Mouse (Mus musculus): Measurements from ENCODE around the gene Fam19a2.

The Fam19a2 gene

GRCm38 (mm10) chr10:123424482-123424881 is 160.7 kb downstream of the Fam19a2 start:
- no peak for DNase-seq (ENCODE audit: low read depth, low spot score)
- H3K27me3 ChIP-seq (ENCODE audit: control insufficient read depth, insufficient read depth, low read length, poor library complexity, severe bottlenecking): no peaks in the 10 kb centered on the region
- H3K36me3 ChIP-seq (ENCODE audit: control insufficient read depth, insufficient read depth, low read length, poor library complexity, severe bottlenecking): no peaks in the 10 kb centered on the region

GRCm38 (mm10) chr10:123426527-123427363 is 162.9 kb downstream of the Fam19a2 start:
- DNase-seq (ENCODE audit: low read depth, low spot score): no peak
- H3K27me3 ChIP-seq (ENCODE audit: control insufficient read depth, insufficient read depth, low read length, poor library complexity, severe bottlenecking): no peaks in the 10 kb centered on the region
- no peaks in the 10 kb centered on the region for H3K36me3 ChIP-seq (ENCODE audit: control insufficient read depth, insufficient read depth, low read length, poor library complexity, severe bottlenecking)

DNA sequence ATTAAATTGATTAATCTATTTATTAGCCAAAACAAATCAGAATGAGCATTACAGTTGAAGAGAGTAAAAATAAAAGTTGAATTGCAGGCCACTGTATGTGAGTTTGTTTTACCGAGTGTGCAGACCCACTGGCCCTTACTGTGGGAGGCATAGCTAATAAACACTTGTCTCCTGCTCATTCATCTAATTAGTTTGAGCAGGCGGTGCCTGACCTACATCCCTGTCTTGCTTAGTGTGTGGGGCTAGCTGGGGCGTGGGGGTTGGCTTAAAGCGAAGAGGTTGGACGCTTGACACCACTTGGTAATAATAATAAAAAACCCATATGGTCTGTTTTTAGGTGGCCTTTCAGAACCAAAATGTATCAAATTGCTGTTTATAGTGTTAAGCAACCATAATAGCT is 167.8 kb downstream of the Fam19a2 start:
- Histone ChIP-seq H3K27me3 (ENCODE audit: control insufficient read depth, insufficient read depth, low read length, poor library complexity, severe bottlenecking) (no peaks in the 10 kb centered on the region), H3K36me3 (ENCODE audit: control insufficient read depth, insufficient read depth, low read length, poor library complexity, severe bottlenecking) (no peaks in the 10 kb centered on the region)
- no peak for DNase-seq (ENCODE audit: low read depth, low spot score)

DNA sequence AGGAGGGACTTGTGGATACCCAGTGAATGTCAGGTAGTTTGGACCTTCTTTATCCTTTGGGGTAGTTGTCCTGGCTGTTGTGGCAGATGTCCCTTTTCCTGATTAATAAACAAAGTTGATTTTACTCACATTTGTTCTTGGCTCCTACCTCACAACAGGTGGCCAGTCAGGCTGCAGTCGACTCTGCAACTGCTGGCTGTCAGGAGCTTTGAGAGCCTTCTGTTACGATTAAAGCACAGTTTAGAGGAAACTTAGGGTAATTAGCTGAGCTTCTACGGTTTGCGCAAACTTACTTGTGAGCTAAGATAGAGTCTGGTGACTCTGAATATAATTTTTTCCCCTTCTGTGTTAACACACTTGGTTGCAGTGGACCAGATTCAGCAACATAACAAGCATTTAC is 173.8 kb downstream of the Fam19a2 start:
- no peak for DNase-seq (ENCODE audit: low read depth, low spot score)

DNA sequence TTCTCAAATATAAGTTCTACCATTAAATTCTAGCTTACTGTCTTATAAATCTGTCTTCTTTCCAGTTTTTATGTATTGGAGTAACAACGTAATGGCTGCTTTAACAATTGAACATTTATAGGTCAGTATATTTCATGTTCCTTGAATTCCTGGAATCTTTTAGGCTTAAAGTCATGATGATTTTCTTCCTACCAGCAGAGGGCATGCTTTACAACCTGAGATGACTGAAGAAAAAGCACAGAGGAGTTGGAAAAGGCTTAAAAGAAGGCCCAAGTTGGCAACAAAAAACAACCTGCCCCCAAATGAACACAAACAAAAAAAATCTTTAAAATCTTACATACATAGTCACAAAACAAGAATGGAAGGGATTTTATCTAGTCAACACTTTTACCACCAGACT is 193.0 kb downstream of the Fam19a2 start:
- DNase-seq (ENCODE audit: low read depth, low spot score): no peak
- no peaks in the 10 kb centered on the region for H3K27me3 ChIP-seq (ENCODE audit: control insufficient read depth, insufficient read depth, low read length, poor library complexity, severe bottlenecking)
- H3K36me3 ChIP-seq (ENCODE audit: control insufficient read depth, insufficient read depth, low read length, poor library complexity, severe bottlenecking): no peaks in the 10 kb centered on the region

More for the DNA sequence above, 173.8 kb downstream of the Fam19a2 start:
- Histone ChIP-seq H3K36me3 (ENCODE audit: control insufficient read depth, insufficient read depth, low read length, poor library complexity, severe bottlenecking) (no peaks in the 10 kb centered on the region), H3K27me3 (ENCODE audit: control insufficient read depth, insufficient read depth, low read length, poor library complexity, severe bottlenecking) (no peaks in the 10 kb centered on the region)

DNA sequence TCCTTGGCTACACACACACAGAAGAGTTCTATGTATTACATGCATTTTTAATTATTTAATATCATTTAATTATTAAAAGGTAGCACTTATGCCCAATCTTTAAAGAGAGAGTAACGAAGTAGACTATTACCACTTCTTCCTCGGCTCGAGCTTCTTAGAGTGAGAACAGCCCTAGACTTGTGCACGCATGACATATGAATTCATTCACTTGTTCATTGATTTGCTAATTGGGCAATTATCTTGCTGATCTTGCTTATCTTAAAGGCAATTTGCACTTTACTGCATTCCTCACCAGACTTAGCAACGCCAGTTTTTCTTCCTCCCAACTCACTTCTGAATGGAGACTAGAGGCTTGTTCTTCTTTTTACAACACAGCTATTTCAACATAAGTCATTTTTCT is 196.7 kb downstream of the Fam19a2 start:
- Histone ChIP-seq H3K27me3 (ENCODE audit: control insufficient read depth, insufficient read depth, low read length, poor library complexity, severe bottlenecking) (no peaks in the 10 kb centered on the region), H3K36me3 (ENCODE audit: control insufficient read depth, insufficient read depth, low read length, poor library complexity, severe bottlenecking) (no peaks in the 10 kb centered on the region)
- DNase-seq (ENCODE audit: low read depth, low spot score): no peak

DNA sequence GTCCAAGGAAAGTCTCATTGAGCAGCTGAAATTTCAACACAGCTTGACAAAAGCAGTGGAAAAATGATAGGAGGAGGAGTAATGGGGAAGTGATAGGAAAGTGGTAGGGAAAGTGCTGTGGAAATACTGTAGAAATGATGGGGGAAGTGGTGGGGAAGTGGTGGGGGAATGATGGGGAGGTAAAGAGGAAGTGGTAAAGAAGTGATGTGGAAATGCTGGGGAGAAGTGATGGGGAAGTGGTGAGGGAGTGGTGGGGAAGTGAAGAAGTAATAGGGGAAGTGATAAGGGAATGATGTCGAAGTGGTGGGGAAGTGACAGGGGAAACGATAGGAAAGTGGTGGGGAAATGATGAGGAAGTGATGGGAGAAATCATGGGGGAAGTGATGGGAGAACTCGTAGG is 198.5 kb downstream of the Fam19a2 start:
- DNase-seq (ENCODE audit: low read depth, low spot score): no peak
- Histone ChIP-seq H3K36me3 (ENCODE audit: control insufficient read depth, insufficient read depth, low read length, poor library complexity, severe bottlenecking) (no peaks in the 10 kb centered on the region), H3K27me3 (ENCODE audit: control insufficient read depth, insufficient read depth, low read length, poor library complexity, severe bottlenecking) (no peaks in the 10 kb centered on the region)

DNA sequence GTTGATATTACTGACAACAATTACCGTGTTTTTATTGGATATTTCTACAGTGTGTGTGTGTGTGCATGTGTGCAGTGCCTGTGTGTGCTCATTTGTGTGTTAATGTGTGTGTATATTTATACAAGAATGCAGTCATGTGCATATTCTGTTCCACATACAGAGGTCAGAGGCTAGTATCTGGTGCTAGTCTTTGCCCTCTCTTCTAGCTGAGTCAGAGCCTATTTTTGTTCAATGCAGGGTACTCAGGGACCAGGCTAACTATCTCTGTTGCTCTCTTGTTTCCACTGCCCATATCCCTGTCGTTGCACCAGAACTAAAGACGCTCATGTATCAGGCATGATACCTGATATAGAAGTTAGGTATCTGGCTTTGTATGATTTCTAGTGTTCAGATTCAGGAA is 251.0 kb downstream of the Fam19a2 start:
- Histone ChIP-seq H3K36me3 (ENCODE audit: control insufficient read depth, insufficient read depth, low read length, poor library complexity, severe bottlenecking) (no peaks in the 10 kb centered on the region), H3K27me3 (ENCODE audit: control insufficient read depth, insufficient read depth, low read length, poor library complexity, severe bottlenecking) (no peaks in the 10 kb centered on the region)
- no peak for DNase-seq (ENCODE audit: low read depth, low spot score)

DNA sequence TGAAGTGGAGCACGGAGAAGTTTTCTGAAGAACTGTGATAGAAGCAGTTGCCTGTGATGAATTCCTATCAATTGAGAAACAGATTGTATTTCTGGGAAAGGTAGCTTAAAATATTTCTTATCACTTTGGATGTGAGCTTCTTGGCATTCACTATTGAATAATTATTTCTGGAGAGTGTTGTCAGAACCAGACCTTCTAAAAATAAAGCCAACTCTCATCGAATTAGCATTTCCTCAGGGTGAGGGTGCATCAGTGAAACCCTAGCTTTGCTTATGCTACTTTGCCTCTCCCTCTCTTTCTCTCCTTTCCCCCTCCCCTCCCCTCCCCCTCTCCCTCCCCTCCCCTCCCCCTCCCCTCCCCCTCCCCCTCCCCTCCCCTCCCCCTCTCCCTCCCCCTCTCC is 256.8 kb downstream of the Fam19a2 start:
- H3K36me3 ChIP-seq (ENCODE audit: control insufficient read depth, insufficient read depth, low read length, poor library complexity, severe bottlenecking): no peaks in the 10 kb centered on the region
- DNase-seq (ENCODE audit: low read depth, low spot score): no peak
- H3K27me3 ChIP-seq (ENCODE audit: control insufficient read depth, insufficient read depth, low read length, poor library complexity, severe bottlenecking): no peaks in the 10 kb centered on the region

DNA sequence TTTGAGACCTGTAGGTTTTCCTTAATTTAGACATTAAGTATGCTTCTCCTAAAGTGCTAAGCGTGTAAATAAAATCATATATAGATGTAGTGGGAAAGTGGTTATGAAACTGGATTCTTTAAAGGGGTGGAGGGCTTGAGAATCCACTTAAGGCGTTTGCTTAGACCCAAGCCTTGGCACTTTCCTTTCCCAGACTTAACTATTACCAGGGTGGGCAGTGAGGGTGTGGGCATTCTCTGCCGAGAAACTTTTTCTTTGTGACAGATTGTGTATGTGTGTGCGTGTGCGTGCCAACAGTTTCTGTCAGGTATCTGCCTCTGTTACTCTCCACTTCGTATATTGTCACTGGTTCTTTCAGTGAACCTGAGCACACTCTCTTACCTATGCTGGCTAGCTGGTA is 257.4 kb downstream of the Fam19a2 start:
- H3K36me3 ChIP-seq (ENCODE audit: control insufficient read depth, insufficient read depth, low read length, poor library complexity, severe bottlenecking): no peaks in the 10 kb centered on the region
- DNase-seq (ENCODE audit: low read depth, low spot score): no peak
- H3K27me3 ChIP-seq (ENCODE audit: control insufficient read depth, insufficient read depth, low read length, poor library complexity, severe bottlenecking): no peaks in the 10 kb centered on the region

DNA sequence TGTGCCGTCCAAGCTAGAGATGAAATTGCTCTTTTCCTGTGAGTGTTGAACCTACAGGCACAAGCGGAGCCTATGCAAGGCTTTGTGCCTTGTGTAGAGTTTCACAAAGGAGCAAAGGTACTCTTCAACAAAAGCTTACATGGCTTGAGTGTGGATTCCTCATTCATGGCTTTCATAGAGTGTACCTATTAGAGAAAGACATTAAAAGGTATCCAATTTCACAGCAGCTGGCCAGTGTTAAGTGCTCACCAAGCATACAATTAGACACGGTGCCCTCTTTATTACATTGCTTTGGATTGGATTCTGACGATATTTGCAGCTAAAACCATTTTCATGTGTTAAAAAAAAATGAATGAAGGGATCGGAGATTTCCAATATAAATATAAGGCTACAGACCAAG is 261.6 kb downstream of the Fam19a2 start:
- Histone ChIP-seq H3K36me3 (ENCODE audit: control insufficient read depth, insufficient read depth, low read length, poor library complexity, severe bottlenecking) (no peaks in the 10 kb centered on the region), H3K27me3 (ENCODE audit: control insufficient read depth, insufficient read depth, low read length, poor library complexity, severe bottlenecking) (no peaks in the 10 kb centered on the region)
- no peak for DNase-seq (ENCODE audit: low read depth, low spot score)

GRCm38 (mm10) chr10:123526059-123526458 is 262.3 kb downstream of the Fam19a2 start:
- no peaks in the 10 kb centered on the region for H3K27me3 ChIP-seq (ENCODE audit: control insufficient read depth, insufficient read depth, low read length, poor library complexity, severe bottlenecking)
- no peaks in the 10 kb centered on the region for H3K36me3 ChIP-seq (ENCODE audit: control insufficient read depth, insufficient read depth, low read length, poor library complexity, severe bottlenecking)

DNA sequence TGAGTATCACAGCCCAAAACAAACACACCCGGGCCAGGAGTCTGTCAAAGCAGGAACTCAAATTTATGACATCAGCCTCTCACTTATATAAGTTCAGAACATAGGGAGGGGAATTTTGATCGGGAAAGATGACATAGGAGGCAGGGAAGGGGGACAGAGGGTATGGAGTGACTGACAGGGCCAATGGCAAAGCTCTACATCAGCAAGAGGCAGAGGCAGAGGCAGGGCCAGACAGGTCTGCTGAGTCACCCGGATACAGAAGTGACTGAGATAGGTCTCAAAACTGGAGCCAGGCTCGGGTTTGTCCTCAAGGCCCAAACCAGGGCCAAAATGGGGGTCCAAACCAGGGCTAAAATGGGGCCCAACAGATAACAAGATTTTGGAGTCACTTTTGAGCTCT is 272.3 kb downstream of the Fam19a2 start:
- Histone ChIP-seq H3K27me3 (ENCODE audit: control insufficient read depth, insufficient read depth, low read length, poor library complexity, severe bottlenecking) (no peaks in the 10 kb centered on the region), H3K36me3 (ENCODE audit: control insufficient read depth, insufficient read depth, low read length, poor library complexity, severe bottlenecking) (no peaks in the 10 kb centered on the region)
- no peak for DNase-seq (ENCODE audit: low read depth, low spot score)

More at GRCm38 (mm10) chr10:123526059-123526458, 262.3 kb downstream of the Fam19a2 start:
- DNase-seq (ENCODE audit: low read depth, low spot score): no peak

- no peaks in the 10 kb centered on the region for H3K27me3 ChIP-seq (ENCODE audit: control insufficient read depth, insufficient read depth, low read length, poor library complexity, severe bottlenecking)
- H3K36me3 ChIP-seq (ENCODE audit: control insufficient read depth, insufficient read depth, low read length, poor library complexity, severe bottlenecking): no peaks in the 10 kb centered on the region
- DNase-seq (ENCODE audit: low read depth, low spot score): no peak
Measured at GRCm38 (mm10) chr10:123548391-123548790, 284.6 kb downstream of the Fam19a2 start.

GRCm38 (mm10) chr10:123567677-123568076 is 303.9 kb downstream of the Fam19a2 start:
- no peaks in the 10 kb centered on the region for H3K36me3 ChIP-seq (ENCODE audit: control insufficient read depth, insufficient read depth, low read length, poor library complexity, severe bottlenecking)
- no peaks in the 10 kb centered on the region for H3K27me3 ChIP-seq (ENCODE audit: control insufficient read depth, insufficient read depth, low read length, poor library complexity, severe bottlenecking)
- DNase-seq (ENCODE audit: low read depth, low spot score): no peak
